Mouse (Mus musculus) gastrocnemius, adult 8-10 months (tissue): ENCODE measurements around the gene Aurkaip1. TPM values are rescaled to one million over a fixed set of nuclear protein-coding genes. Genes with fewer than 3 reads are reported as not detected.
"Not testable (repeated sequence)": the region's sequence is repeated elsewhere in the genome, so short reads cannot be mapped to it uniquely, and the experiment has no call there.

Experiments
- DNase-seq, 2 experiments: peaks; one replicate each; pipeline ENCODE4 v3.0.0; 2022; ENCODE audit warnings: low spot score in 2 of 2
- total RNA-seq, 4 experiments: library from RNA; stranded (reverse); gene quantifications; 2 replicates each; pipeline ENCODE4 v1.2.4; 2022

Gene Aurkaip1
- total RNA-seq, result 10 to 100 TPM; 73.1 to 83.9 (median 79.0) TPM

DNA sequence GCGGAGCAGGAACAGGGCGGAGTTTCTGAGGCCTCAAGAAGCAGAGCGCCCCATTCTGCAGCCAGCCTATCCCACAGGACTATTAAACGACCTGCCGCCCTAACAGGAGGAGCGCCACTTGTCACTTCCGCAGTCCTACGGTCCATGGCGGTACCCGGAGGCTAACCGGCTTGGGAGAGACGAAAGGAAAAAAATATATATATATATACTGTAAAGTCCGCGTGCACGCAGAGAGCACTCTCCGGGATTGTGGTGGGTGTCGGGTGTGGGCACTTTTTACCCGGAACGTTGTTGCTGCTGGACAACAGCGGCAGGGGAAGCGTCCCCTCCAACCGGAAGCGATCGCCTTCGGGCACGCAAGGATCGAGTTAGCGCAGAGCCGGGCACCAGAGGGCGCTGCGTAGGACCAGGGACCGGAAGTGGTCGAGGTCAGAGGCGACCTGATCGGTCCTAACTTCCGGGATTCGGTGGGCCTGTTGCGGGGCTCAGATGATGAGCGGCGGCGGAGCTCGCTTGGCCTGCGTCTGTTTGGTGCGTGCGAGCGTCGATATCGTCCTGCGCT lies at the start of gene Aurkaip1:
Aurkaip1 (plus strand) TSS at position 68 of the 562 bp plus-strand sequence.
- DNase-seq, result peak; percentile 90 to 93

DNA sequence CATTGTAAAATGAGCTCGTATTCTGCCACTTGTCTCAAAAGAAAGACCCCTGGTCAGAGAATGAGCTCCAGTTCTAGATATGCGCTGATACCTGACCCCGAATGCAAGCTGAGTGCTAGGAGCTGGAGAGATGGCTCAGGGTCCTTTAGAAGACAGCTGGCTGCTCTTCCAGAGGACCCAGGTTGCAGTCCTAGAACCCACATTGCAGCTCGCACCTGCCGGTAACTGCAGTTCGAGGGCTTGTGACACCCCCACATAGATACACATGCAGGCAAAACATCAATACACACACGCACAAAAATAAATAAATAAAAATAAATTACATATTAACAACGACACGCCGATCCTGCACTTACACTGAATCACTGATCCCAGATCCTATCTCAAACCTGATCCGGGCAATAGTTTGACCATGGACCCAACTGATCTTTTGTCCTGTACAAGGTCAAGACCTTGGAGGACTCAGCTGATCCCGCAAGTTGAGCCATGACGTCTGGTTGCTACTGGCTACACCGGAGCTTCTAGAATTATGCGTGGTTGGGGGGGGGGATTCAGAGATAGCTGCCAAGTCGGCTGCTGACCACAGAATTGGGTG lies 47.5 kb upstream of the Aurkaip1 start:
- no peak for DNase-seq

DNA sequence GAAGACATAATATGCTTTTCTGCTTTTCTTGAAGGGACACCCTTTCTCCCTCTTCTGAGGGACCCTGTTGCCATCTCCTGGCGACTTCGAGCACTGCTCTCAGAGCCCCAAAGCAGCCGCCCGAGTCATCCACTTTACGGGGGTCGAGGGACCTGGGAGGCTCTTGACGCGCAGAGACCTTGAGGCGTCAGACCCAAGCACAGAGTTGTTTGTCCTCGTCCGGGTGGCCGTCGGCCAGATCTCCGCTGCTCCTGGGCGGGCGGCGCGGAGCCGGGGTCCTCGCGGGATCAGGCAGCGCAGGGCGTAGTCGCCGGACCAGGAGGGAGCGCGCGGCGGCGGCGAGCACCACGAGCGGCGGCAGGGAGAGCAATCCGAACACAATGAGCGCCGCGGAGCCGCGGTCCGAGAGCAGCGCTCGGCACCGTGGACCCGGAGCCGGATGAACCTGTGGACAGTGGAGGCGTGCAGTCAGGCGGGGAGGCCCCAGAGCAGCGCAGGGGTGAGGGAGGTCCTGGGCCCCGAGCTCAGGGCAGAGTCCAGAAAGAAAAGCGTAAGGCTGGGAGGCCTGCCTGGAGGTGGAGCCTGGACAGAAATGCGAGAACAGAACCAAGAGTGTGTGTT lies 46.9 kb upstream of the Aurkaip1 start:
- DNase-seq, result peak; percentile 70 to 76

DNA sequence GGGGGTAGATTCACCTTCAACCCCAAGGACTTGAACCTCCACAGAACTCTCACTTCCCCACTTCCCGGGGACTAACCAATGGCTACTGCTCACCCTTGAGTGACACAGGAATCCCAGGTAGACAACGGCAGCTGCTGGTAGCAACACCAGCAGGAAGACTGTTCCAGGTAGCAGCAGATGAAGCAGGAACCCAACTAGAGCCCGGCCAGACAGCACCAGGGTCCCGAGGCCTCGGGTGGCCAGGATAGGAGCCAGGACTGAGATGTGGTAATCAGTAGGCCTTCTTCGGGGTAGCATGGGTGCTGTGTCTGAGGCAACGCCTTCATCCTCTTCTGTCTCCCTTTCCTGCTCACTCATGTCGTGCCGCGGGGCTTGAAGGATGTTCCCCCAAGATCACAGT lies 45.8 kb upstream of the Aurkaip1 start:
- no peak for DNase-seq

DNA sequence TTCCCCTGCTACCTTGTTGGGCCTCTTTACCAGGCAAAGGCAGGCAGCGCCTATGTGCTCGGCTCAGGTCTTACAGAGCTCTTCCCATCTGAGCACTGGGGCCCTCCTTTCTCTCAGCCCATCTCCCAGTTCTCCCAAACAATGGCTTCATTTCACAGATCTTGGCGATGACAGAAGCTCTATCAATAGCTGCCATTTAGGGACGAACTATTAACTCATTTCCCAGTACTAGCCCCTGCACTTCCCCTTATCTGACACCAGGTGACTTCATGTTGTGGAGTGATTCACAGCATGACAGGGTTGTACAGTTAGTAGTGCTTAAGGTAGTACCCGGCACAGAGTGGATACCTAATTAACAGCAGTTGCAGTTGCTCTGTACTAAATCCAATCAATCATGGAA lies 45.3 kb upstream of the Aurkaip1 start, which contains the start of gene Tmem88b:
Tmem88b (minus strand) TSS at position 56 of the 400 bp plus-strand sequence.
- DNase-seq, result no peak

DNA sequence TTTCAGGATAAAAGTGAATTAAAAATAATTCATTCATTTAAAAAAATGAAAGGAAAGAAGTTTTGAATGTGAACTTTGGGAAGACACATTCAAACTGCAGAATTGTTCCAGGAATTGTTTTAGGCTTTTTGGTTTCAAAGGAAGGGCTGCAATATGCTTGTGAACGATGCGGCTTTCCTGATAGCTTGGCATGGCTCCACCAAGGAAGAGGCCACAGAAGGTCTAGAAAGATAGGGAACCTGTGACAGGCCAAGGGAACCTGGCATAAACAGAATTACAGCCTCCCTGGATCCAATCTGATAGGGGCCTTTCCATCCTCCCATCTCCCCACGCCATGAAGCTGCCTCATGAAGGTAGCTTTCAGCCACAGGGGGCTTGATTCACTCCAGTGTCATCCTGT lies 42.8 kb upstream of the Aurkaip1 start:
- DNase-seq, result no peak

DNA sequence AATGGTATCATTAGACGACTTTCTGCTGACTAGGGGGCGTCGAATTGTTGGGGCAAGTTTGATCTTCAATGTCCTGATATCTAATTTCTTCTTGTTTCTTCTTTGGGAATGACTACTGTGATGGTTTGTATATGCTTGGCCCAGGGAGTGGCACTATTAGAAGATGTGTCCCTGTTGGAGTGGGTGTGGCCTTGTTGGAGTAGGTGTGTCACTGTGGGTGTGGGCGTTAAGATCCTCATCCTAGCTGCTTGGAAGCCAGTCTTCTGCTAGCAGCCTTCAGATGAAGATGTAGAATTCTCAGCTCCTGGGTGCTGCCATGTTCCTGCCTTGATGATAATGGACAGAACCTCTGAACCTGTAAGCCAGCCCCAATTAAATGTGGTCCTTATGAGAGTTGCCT lies 42.2 kb upstream of the Aurkaip1 start:
- DNase-seq, result not testable (repeated sequence)

DNA sequence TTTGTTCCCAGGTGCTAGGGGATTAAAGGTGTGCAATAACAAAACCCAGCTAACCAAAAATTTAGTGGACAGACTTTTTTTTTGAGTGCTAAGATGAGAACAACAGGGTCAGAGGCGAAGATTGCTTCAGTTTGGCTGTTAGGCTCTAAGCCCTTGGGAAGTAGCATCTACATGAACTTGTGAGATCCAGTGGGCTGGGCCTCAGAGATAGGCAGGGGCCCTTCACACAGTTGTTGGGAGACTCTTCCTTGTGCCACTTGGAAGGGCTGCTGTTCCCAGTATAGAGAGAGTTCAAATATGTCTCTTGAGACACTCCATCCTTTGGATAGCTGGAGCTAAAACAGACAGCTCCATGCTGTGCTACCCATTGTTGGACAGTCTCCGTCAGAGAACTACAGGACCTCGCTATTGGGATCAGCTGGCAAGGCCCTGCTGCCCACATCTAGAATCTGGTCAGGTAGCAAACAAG lies 41.0 kb upstream of the Aurkaip1 start, which contains the start of gene Ankrd65:
Ankrd65 (plus strand) TSS at position 419 of the 469 bp plus-strand sequence.
- no peak for DNase-seq

DNA sequence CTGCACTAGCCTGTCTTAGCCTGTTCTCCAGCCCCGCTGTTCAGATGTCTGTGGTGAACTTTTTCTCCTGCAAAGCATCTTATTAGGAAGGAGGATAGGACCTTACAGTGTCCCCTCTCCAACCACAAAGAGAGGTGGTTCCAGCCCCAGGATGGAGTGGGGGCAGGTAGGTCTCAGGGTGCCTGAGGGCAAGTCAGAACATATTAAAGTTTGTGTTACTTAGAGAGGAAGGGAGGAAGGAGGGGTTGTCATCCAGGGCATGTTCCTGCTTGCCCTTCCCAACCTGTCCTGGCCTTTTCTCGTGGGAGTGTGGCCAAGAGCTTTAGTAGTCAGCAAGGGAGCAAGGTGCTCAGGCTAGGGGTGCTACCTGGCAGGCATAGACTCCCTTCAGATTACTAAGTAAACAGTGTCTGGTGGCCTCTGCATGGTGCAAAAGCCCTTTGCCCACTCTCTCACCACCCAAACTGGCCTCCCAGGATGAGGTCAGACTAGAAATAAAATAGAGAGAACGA lies 40.4 kb upstream of the Aurkaip1 start:
- DNase-seq, result no peak

DNA sequence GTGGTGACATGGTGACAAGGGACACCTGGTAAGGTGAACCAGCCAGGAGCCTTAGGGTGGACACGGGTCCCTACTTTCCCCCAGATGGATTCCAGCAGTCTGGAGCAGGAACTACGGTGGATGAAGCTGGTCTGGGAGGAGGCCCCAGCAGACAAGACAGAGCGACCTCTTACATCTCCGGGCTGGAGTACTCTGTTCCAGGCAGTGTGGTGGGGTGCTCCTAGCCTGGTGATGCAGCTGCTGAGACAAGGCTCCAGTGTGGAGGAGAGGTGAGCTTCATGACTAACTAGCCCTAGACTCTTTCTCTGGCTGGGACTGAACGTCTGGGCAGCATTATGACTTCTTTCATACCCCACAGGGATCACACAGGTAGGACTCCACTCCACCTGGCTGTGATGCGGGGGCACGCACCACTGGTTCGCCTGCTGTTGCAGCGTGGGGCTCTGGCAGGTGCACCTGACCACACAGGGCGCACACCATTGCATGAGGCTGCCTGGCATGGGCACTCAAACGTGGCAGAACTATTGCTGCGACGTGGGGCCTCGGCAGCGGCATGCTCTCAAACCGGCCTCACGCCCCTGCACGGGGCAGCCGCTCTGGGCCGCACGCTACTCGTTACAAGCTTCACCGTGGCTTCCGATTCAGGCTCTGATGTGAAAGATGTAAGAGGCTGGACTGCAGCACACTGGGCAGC lies 39.7 kb upstream of the Aurkaip1 start:
- no peak for DNase-seq

DNA sequence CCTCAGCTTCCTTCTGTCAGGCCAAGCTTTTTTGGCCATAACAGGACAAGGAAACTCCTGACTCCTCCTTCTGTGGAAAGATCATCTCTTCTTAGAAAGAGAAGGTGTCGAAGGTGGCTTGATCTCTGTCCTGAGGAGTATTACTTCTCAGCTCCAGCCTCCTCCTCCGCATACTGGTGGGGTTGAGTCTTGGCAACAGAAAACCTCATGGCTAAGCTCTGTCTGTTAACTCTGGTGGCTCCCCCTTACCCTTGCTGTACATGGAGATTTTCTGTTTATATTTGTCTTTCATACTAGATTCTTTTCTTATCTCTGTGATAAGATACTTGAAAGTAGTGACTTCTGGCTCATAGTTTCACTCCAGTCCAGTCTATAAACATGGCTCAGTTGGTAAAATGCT lies 37.3 kb upstream of the Aurkaip1 start:
- DNase-seq, result no peak

DNA sequence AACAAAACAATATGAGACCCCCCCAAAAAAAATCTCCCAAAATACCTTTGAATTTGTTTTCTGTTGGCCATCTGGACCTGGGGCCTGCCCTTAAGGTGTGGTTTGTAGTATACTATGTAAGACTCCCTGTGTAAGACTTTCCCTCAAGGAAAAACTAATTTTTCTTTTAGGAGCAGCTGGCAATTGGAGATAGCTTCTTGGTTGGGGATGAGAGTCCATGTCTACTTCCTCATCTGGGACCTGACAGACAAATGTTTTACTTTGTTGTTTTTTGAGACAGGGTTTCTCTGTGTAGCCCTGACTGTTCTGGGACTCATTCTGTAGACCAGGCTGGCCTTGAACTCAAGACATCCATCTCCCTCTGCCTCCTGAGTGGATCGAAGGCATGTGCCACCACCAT lies 29.0 kb upstream of the Aurkaip1 start:
- no peak for DNase-seq

DNA sequence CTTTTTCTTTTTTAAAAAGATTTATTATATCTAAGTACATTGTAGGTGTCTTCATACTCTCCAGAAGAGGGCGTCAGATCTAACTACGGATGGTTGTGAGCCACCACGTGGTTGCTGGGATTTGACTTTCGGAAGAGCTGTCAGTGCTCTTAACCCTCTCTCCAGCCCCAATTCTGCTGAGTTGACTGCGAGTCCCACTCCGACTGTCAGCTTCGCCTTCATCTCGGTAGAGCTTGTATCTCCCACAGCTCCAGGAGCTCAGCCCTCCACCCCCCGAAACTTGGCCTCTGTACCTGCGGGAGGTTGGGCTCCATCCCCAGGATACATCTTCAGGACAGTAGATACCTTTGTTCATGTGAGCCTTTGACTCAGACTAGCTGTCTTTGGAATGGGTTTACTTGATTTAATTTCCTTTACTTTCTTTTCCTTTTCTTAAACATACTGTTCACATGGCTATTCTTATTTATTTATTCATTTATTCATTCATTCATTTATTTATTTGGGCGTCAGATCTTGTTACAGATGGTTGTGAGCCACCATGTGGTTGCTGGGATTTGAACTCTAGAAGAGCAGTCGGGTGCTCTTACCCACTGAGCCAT lies 28.2 kb upstream of the Aurkaip1 start, which contains the start of gene Mrpl20:
Mrpl20 (plus strand) TSS at position 138 of the 599 bp plus-strand sequence.
- DNase-seq, result no peak

DNA sequence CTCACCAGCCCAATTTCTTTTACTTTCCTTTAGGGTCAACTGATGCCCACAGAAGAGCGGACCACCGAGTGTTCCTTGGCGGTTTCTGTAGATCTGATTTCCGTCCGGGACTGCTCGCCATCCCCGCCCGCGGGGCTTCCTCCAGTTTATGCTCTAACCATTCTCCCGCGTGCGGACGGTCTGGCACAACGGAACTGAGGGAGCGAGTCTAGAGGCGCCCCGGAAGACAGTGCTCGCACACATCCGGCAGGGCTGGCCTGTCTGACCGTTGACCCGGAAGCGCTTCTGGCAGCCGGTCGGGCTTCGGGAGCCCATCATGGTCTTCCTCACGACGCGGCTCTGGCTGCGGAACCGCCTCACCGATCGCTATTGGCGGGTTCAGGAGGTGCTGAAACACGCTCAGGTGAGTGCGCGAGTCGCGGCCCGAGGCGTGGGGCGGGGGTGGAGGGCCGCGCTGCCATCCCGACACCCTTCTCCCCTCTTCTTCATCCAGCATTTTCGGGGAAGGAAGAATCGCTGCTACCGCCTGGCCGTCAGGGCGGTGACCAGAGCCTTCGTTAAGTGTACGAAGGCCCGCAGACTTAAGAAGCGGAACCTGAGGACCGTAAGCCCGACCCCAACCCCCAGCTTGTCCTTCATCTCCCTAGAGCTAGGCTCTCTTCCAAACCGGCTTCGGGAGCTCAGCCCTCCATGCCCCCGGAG lies 27.6 kb upstream of the Aurkaip1 start:
- DNase-seq, result peak; percentile 89 to 92

DNA sequence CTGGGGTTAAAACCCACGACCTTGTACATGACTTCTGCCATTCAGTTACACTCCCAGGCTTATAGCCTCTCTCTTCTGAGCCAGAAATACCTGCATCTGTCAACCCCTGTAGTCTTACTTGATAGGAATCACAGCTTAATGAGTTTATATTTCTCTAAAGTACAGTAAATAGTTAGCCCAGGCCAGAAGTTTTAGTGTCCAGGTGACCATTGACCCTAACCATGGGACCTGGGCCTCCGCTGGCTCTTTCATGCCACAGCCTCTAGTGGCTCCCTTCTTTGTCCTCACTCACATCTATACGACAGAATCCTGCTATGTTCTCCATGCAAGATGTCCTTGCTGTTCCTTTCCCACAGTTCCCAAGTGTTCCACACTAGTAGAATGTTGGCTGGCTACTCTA lies 23.2 kb upstream of the Aurkaip1 start:
- DNase-seq, result no peak

DNA sequence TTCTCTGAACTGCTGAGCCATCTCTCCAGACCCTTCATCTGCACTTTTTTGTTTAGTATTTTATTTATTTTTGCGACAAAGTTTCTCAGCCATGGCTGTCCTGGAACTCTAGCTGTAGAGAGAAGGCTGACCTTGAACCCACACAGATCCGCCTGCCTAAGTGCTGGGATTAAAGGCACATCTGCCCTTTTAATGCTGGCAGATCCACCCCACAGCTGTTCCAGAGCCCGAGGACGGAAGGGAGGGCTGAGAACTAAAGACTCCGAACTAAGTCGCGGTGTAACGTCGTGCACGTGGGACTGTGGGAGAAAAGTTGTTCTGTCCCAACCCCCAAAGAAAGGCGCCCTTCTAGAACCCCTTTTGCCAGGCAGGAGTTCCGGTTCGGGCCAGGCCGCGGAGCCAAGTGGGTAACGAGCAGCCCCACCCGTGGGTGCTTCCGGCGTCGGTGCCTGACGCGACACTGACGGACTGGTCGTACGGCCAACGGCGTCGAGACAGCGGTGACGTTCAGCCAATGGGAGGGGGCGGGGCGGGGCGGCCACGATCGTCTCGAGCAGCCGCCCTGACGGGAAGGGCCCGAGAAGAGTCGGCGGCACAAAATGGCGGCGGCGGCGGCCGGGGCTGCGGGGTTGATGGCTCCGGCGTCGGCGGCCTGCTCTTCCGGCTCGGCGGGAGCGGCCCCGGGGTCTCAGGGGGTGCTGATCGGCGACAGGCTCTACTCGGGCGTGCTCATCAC lies 19.0 kb upstream of the Aurkaip1 start, which contains the start of gene Ccnl2:
Ccnl2 (plus strand) TSS at position 561 of the 736 bp plus-strand sequence.
- peak; percentile 81 to 90 for DNase-seq

DNA sequence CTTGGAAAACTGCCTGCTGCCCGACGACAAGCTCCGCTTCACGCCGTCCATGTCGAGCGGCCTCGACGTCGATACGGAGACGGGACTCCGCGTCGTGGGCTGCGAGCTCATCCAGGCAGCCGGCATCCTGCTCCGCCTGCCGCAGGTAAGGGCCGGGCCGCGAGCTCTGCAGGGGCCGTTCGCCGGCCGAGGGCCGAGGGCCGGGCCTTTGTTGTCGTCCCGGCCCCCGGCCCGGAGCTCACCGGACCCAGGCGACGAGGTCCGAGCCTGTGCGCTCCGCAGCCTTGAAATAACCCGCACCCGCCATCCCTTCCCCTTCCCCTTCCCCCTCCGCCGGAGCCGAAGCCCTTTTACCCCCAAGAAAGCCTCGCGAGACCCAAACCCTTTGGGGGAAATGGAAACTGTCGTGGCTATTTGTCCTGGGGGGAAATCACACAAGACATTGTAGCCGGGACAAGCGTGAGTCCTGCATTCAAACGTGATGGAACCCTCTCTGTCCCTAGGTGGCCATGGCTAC lies 18.3 kb upstream of the Aurkaip1 start:
- DNase-seq, result no peak

DNA sequence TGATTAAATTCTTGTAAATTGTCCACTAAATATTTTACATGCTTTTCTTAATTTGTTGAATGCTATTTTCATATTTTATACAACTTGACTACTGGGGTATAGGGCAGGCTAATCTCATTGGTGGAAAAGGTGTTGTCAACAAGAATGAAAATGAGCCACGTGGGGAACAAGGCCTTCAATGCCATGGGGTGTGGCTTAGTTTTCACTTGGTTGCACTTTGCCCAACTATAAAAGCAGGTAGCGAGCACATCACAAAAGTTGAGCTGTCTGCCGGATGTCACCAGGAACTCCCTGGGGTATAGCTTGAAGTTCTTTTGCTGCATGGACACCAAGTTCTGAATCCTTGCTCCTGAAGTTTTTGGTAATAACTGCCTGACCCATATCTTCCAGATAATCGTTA lies 13.5 kb upstream of the Aurkaip1 start:
- no peak for DNase-seq

DNA sequence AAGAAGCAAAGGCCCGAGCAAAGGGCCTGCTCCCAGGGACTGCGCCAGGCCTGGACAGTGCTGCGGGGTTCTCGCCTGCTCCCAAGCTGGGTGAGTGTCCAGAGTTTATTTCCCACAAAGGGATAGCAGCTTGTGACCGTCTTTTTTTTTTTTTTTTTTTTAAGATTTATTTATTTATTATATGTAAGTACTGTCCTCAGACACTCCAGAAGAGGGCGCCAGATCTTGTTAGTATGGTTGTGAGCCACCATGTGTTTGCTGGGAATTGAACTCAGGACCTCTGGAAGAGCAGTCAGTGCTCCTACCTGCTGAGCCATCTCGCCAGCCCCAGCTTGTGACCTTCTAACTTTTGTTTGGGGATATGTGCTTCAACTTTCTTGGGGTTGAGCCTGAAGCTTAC lies 10.0 kb upstream of the Aurkaip1 start:
- DNase-seq, result no peak

DNA sequence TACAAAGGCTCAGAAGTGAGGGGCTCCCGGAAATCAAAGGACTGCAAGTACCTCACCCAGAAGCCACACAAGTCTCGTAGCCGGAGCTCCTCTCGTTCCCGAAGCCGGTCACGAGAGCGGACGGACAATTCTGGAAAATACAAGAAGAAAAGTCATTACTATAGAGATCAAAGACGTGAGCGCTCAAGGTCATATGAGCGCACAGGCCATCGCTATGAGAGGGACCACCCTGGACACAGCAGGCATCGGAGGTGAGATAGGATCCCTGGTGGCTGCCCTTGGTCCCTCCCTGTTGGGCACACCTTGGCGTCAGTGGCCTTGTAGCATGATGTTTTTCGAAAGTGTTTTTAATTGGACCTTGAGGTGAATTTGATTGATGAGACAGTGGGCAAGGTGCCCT lies 7.6 kb upstream of the Aurkaip1 start:
- DNase-seq, result no peak
